Mouse (Mus musculus) midbrain, embryonic 10.5 days (tissue): ENCODE results near the gene Macf1. TPM values are rescaled to one million over a fixed set of nuclear protein-coding genes. Genes with fewer than 3 reads are reported as not detected.
A peak's percentile ranks its signal among the peaks of the same experiment; 100 is the strongest.

Experiments
- DNase-seq: peaks from one replicate; pipeline ENCODE4 v3.0.0-alpha.2; 2017; ENCODE audit warnings: low spot score
- H3K27ac ChIP-seq: fragments of 300-500 bp; sonication (generic); replicated peaks from 2 replicates; pipeline ENCODE4 v1.5.1; 2016; ENCODE audit warnings: mild to moderate bottlenecking
- H3K27me3 ChIP-seq: fragments of 300-500 bp; sonication (generic); 2 replicates; pipeline ENCODE4 v1.6.1; 2016; ENCODE audit warnings: low read depth, mild to moderate bottlenecking; ENCODE audit not compliant: poor library complexity, severe bottlenecking
- H3K36me3 ChIP-seq: fragments of 300-500 bp; sonication (generic); 2 replicates; pipeline ENCODE4 v1.6.1; 2016; ENCODE audit warnings: mild to moderate bottlenecking, moderate library complexity
- H3K4me1 ChIP-seq: fragments of 300-500 bp; sonication (generic); 2 replicates; pipeline ENCODE4 v1.6.1; 2016
- H3K4me3 ChIP-seq: fragments of 300-500 bp; sonication (generic); 2 replicates; pipeline ENCODE4 v1.5.1; 2016; ENCODE audit warnings: mild to moderate bottlenecking, moderate library complexity
- H3K9me3 ChIP-seq: fragments of 300-500 bp; sonication (generic); replicated peaks from 2 replicates; pipeline ENCODE4 v1.6.1; 2016; ENCODE audit warnings: mild to moderate bottlenecking
- WGBS: fragments of 180-500 bp; shearing (Covaris S2); methylation state at CpG from one replicate; pipeline ENCODE4 v1.1.7; 2016; 5-methylcytosine and 5-hydroxymethylcytosine counted together
- polyA plus RNA-seq: library from polyadenylated mRNA; unstranded; fragments of >200 nt; fragmentation: Nextera tagmentation; extraction: Ambion mirVana; gene quantifications from 2 replicates; pipeline ENCODE4 v1.2.1, GENCODE M21; 2016

The Macf1 gene
- polyA plus RNA-seq, 1 experiment from 2014 or later, result 39.2 TPM

DNA sequence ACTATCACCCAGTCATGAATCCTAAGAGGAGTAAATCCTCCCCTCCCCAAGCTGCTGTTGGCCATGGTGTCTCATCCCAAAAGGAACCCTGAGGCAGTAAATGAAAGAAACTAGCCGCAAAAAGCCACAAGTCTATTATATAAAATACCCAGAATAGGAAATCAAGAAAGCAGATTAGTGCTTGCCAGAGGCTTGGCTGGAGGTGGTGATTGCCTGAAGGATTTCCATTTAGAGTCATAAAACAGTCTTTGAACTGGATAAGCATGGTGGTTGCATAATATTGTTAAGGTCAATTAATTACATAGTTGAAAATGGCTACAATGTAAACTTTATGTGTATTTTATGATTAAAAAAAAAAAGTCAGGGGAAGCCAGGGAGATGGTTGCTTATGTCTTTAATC is 83.1 kb downstream of the Macf1 start:
- no peak overlapping the region for H3K4me3 ChIP-seq
- H3K27ac ChIP-seq, result no peak overlapping the region
- DNase-seq, result no peak
- H3K27me3 ChIP-seq, result no peaks in the 10 kb centered on the region
- no peaks in the 10 kb centered on the region for H3K9me3 ChIP-seq
- peaks cover 53% of the 10 kb centered on the region for H3K4me1 ChIP-seq
- WGBS, result 87% methylated on average over 1 of the region's 1 CpGs
- H3K36me3 ChIP-seq, result peaks cover 10% of the 10 kb centered on the region

DNA sequence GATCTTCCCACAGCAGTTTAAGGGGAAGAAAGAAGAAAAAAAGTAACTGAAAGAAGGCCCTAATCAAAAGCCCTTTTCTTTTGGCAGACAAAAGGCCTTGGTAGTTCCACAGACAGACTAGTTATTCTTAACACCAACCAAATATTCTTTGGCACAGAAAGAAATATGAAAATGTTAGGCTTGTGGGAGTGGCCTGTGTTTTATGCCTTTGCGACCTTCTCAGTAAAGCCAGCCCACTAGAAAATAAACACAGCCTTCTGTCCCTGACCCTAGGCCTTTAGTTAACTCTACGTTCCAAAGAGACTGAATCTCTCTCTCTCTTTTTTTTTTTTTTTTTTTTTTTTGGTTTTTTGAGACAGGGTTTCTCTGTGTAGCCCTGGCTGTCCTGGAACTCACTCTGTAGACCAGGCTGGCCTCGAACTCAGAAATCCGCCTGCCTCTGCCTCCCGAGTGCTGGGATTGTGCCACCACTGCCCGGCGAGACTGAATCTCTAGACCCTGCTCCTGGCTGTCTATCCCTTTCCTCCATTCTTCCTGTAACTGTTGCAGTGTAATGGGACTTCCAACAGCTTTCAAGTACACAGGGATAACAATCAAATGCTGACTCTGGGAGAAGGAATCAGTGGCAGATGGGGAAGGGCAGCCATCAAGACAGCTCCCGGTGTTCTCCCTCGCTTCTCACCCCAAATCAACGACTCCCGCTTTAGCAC is 85.5 kb downstream of the Macf1 start:
- Histone ChIP-seq H3K27me3 (no peaks in the 10 kb centered on the region), H3K36me3 (peaks cover 10% of the 10 kb centered on the region), H3K27ac (peak overlapping the region; percentile 59), H3K4me1 (peaks cover 62% of the 10 kb centered on the region), H3K9me3 (no peaks in the 10 kb centered on the region), H3K4me3 (no peak overlapping the region)
- DNase-seq, result no peak
- 83% methylated on average over 11 of the region's 11 CpGs for WGBS

DNA sequence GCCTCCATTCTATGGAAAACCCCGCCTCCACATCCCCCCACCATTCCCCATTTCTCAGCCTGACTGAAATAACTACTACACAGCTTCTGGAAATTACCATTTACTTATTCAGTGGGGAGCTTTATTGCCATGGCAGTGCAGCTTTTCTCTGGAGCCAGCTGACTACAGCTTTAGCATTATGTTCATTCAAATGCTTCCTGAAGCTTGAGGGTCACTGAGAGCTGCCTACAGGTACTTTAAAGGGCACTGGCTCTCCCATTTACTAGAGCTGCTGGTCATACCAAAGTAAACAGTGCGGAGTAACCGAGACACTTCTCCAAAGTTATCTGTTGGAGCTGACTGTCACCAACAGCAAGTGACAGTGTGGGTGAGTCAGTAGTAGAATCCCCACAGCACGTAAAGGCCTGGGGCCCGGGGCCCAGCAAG is 89.8 kb downstream of the Macf1 start:
- WGBS, result 44% methylated on average over 5 of the region's 5 CpGs
- Histone ChIP-seq H3K9me3 (no peaks in the 10 kb centered on the region), H3K27ac (peak overlapping the region; percentile 74), H3K4me1 (peaks cover 73% of the 10 kb centered on the region), H3K4me3 (peak overlapping the region; percentile 30; the same call in 1 of the 2 replicates), H3K27me3 (no peaks in the 10 kb centered on the region), H3K36me3 (no peaks in the 10 kb centered on the region)
- DNase-seq, result peak; percentile 31

DNA sequence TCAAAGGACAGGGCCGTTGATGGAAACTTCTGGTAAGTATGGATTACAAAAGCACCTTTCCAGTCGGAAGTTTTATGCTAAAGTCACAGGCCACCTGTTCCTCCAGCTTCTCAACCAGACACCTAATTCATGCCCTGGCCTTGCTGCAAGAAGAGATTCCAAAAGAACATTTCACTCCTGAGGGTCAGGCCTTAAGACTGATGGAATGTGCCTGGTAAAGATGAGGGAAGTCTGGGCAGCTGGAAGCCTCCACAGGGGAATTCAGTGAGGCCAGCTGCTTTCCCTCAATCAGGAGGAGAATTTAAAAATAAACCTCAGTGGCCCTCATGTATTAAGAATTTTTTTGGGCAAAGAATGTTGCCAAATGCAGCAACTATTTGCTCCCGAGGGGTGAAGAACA is 90.5 kb downstream of the Macf1 start:
- Histone ChIP-seq H3K4me3 (no peak overlapping the region), H3K4me1 (peaks cover 76% of the 10 kb centered on the region), H3K9me3 (no peaks in the 10 kb centered on the region), H3K27me3 (no peaks in the 10 kb centered on the region), H3K27ac (peak overlapping the region; percentile 74), H3K36me3 (no peaks in the 10 kb centered on the region)
- no peak for DNase-seq
- 42% methylated on average over 3 of the region's 3 CpGs for WGBS

DNA sequence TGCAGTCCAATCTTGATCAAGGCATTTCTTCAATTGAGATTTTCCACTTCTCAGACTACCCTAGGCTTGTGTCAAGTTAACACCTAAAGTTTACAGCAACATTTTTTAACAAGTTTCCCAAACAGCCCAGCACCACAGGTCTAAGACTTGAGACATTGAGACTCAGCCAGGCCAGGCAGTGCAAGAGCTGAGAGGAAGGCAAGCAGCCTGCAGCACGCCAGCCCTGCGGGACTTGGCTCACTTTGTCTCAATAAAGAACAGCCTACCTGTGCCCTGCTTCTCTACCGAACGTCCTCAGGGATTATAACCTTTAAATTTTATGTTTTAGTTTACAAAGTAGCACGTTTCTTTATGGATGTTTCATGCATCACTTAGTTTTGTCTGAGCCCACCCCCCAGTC is 92.1 kb downstream of the Macf1 start:
- Histone ChIP-seq H3K9me3 (no peaks in the 10 kb centered on the region), H3K27ac (no peak overlapping the region), H3K4me1 (peaks cover 65% of the 10 kb centered on the region), H3K4me3 (no peak overlapping the region), H3K36me3 (no peaks in the 10 kb centered on the region), H3K27me3 (no peaks in the 10 kb centered on the region)
- no peak for DNase-seq
- WGBS, result 89% methylated on average over 5 of the region's 5 CpGs

DNA sequence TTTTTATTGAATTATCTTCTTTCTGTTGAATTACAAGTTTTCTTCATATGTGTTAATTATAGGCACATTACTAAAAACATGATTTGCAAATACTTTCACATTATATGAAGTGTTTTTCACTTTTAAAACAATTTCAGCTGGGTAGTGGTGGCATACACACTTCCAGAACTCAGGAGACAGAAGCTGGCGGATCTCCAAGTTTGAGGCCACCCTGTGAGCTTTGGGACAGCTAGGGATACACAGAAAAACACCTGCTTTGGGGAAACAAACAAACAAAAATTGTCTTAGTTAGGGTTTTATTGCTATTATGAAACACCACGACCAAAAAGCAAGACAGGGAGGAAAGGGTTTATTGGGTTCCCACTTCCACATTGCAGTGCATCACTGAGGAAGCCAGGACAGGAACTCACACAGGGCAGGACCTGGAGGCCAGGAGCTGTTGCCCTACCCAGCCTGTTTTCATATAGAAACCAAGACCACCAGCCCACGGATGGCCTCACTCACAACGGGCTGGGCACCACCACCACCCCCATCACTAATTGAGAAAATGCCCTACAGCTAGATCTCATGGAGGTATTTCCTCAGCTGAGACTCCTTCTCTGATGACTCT is 93.0 kb downstream of the Macf1 start:
- no peak overlapping the region for H3K4me3 ChIP-seq
- DNase-seq, result no peak
- peaks cover 63% of the 10 kb centered on the region for H3K4me1 ChIP-seq
- no peaks in the 10 kb centered on the region for H3K36me3 ChIP-seq
- H3K9me3 ChIP-seq, result no peaks in the 10 kb centered on the region
- no peak overlapping the region for H3K27ac ChIP-seq
- H3K27me3 ChIP-seq, result no peaks in the 10 kb centered on the region
- WGBS, result 81% methylated on average over 4 of the region's 4 CpGs

DNA sequence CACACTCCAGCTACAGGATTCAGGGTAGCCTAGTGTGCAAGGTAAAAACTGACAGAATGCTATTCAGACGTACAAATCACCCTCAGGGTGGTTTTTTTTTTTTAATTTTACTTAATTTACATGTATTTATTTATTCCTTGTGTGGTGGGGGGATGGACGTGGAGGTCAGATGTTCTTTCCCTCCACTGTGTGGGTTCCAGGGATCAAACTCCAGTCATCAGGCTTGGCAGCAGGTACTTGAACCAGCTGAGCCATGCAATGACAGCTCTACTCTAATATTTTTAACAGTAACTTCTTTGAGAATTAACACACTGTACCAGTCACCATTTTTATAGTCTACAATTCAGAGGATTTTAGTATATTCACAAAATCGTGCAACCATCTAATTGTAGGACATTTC is 94.7 kb downstream of the Macf1 start:
- Histone ChIP-seq H3K27me3 (no peaks in the 10 kb centered on the region), H3K36me3 (no peaks in the 10 kb centered on the region), H3K4me3 (no peak overlapping the region), H3K4me1 (peaks cover 56% of the 10 kb centered on the region), H3K27ac (no peak overlapping the region), H3K9me3 (no peaks in the 10 kb centered on the region)
- DNase-seq, result no peak
- WGBS, result 73% methylated on average over 3 of the region's 3 CpGs

DNA sequence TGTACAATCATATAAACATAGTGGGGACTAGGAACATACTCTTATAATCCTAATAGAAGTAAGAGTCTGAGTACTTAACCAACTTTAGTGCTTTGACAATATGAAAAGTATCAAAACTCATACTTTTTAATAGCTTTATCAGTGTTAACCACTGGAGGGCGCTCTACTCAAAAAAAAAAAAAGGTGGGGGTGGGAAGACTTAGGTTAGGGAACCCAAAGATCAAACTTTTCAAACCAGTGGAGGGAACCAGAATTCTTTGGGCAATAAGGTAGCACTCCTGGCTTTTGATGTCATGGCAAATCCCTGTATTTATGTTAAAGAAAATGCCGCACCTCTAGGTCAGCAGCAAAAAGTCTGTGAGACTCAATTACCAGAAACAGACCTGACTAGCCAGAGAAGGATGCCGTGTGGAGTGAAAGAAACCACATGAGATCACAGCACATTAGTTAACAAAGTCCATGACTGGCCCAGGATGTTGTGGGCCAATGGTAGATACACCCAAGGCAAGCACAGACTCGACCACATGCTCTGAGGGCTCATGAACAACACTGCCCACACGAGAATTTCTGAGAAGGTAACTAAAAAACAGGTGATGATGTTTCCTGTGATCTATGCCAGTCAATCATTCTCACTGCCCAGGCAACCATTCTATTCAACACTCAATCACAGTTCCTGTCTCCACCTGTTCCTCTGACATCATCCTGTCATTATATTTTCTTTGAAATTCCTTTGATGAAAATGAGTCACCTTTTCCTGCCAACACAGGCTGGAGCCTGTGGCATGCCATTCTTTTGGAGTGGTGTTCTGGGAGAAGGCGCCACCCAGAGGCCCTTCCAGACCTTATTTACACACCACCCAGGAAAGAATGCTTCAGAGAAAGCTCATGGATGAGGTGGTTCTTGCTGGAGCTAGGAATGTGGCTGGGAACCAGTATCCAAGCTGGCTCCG is 95.5 kb downstream of the Macf1 start:
- peaks cover 54% of the 10 kb centered on the region for H3K4me1 ChIP-seq
- peak; percentile 15 for DNase-seq
- H3K4me3 ChIP-seq, result no peak overlapping the region
- no peak overlapping the region for H3K27ac ChIP-seq
- no peaks in the 10 kb centered on the region for H3K9me3 ChIP-seq
- H3K36me3 ChIP-seq, result no peaks in the 10 kb centered on the region
- no peaks in the 10 kb centered on the region for H3K27me3 ChIP-seq
- 34% methylated on average over 7 of the region's 7 CpGs for WGBS

DNA sequence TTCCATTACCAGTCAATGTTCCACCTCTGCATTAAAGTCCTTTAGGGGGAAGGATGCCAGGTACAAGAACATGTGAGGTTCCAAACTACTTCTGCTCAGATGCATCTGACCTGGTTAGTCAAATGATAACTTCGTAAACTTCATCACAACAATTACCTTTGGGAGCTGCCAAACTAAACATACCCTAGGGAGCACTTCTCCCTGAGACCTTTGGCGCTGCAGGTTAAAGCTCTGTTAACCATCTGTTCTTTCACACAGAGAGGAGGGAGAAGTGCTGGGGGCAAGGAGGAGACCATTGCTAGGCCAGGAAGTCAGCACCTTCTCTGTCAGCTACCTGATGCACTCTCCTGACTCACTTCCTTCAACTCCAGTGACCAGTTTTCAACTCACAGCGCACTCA is 96.5 kb downstream of the Macf1 start:
- Histone ChIP-seq H3K27me3 (no peaks in the 10 kb centered on the region), H3K4me1 (peaks cover 44% of the 10 kb centered on the region), H3K27ac (no peak overlapping the region), H3K9me3 (no peaks in the 10 kb centered on the region), H3K4me3 (no peak overlapping the region), H3K36me3 (no peaks in the 10 kb centered on the region)
- DNase-seq, result no peak
- 92% methylated on average over 3 of the region's 3 CpGs for WGBS

DNA sequence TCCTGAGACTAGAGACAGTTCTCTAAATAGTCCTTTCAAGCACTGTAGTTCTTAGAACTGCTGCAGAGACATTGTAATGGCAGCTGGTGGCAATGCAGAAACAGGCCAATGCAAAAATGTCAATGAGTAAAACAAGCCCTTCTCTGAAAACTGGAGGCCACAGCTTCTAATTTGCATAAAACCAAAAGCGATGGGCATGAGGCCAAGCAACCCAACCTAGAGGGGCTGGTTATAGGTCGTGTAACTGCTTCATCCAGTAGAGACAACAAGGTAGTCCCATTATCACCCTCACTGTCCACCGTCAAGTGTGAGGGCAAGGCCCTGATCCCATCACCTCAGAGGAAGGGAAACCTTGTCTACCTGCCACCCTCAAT is 99.5 kb downstream of the Macf1 start:
- DNase-seq, result no peak
- no peak overlapping the region for H3K27ac ChIP-seq
- no peaks in the 10 kb centered on the region for H3K27me3 ChIP-seq
- peaks cover 27% of the 10 kb centered on the region for H3K4me1 ChIP-seq
- H3K9me3 ChIP-seq, result no peaks in the 10 kb centered on the region
- H3K36me3 ChIP-seq, result no peaks in the 10 kb centered on the region
- WGBS, result 67% methylated on average over 3 of the region's 3 CpGs
- H3K4me3 ChIP-seq, result no peak overlapping the region

DNA sequence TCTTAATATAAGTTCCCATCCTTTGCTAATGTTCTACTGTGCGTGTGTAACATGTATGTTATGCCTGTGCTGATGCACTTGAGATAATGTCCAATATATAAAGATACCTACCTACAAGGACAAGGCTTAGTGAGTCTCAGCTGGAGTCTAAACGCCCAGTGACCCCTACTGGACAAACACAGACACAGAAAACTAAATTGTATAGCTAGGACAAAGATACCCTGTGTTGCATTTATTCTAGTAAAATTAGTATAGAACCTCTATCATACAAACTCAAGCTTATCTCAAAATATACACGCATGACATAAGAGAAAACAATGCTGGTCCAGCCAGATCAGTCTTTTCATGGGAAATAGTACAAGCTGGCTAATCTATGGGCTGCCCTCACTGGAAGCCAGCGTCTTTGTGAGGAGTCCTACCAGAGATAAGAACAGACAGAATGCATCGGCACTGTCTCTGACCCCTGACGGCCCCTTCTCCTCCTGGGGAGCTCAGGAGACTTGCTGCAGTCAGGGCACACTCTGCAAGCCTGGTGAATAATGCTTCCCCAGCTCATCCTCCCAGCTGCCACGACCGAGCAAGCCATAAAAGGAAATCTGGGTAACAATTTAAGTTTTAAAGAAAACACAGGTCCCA is 100.0 kb downstream of the Macf1 start:
- Histone ChIP-seq H3K27me3 (no peaks in the 10 kb centered on the region), H3K36me3 (no peaks in the 10 kb centered on the region), H3K9me3 (no peaks in the 10 kb centered on the region), H3K27ac (no peak overlapping the region), H3K4me3 (no peak overlapping the region), H3K4me1 (peaks cover 22% of the 10 kb centered on the region)
- WGBS, result 34% methylated on average over 8 of the region's 8 CpGs
- no peak for DNase-seq

DNA sequence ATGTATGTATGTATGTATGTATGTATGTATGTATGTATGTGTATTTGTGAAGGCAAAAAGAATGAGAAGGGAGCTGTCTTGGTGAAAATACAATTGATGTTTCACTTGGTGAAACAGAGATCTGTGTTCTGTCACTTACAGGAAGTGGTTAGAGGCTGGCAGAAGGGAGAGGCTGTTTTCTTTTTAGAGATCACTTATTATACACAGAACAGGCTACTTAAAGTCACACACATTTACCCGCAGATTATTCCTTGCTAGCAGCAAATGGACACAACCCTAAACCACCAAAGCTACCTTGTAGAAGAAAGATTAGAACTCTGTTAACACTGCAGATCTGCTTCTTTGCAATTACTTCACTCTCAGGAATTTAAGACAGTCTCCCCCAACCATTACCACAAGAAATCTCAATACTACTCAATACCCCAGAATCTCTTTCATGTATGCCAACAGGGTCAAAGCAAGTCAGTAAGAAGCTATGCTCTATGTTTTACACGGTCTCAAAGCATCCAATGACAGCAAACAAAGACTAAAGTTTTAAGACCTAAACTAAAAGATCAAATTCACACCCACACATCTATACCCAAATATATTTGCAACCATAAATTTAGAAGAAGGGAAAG is 106.6 kb downstream of the Macf1 start:
- Histone ChIP-seq H3K36me3 (no peaks in the 10 kb centered on the region), H3K27me3 (no peaks in the 10 kb centered on the region), H3K4me3 (no peak overlapping the region), H3K4me1 (peaks cover 23% of the 10 kb centered on the region), H3K27ac (no peak overlapping the region), H3K9me3 (no peaks in the 10 kb centered on the region)
- no peak for DNase-seq
- 82% methylated on average over 2 of the region's 2 CpGs for WGBS
